34 mouse cellular contexts compared by ENCODE assay signal in the genomic region with DNA sequence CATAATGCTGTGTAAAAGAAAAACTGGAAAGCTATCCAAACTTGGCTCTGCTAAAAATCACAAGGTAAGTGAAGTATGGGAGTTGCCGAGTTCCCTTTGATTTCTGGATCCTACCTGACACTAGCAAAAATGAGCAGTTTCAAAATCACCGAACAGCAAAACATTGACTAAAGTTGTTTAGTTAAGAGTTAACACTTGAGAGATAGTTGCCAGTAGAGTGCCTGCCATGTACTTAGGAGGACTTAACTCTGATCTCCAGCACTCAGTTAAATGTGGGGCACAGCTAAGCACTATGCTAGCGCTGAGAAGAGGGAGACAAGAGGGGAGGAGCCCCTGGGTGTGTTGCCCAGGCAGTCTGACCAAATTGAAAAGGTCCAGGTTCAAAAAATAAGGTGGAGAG. TPM values are rescaled to one million over a fixed set of nuclear protein-coding genes. Genes with fewer than 3 reads are reported as not detected.
DNase-seq lines count a peak whose midpoint lies in the region; ATAC-seq and TF ChIP-seq lines count a peak whose summit lies in the region.
"Had no signal": no experiment of that assay in that cellular context is flagged by ENCODE, and none has a peak within 500 bp of the region (broad histone marks: within the 10 kb centered on the region; RNA-seq: fewer than 3 reads in every experiment).

No protein-coding gene starts in this region.

- TF ChIP-seq CTCF in liver, postnatal 0 days (IDR thresholded peaks at IDR 0.05; ENCODE audit: low read depth): no peak

- H3K9ac ChIP-seq in kidney, embryonic 15.5 days: no peak overlapping the region
- no peak overlapping the region; the same call in 1 of the 2 replicates for H3K9ac ChIP-seq in liver, postnatal 0 days (replicated peaks)
- H3K9ac ChIP-seq in liver, embryonic 12.5 days: no peak overlapping the region
- H3K9ac ChIP-seq: embryonic facial prominence, embryonic 12.5 days; embryonic facial prominence, embryonic 15.5 days; forebrain, postnatal 0 days; hindbrain, embryonic 12.5 days had no signal

- ATAC-seq in kidney, embryonic 15.5 days (replicated peaks; ENCODE audit: low FRiP score): no peak
- no peak for ATAC-seq in liver, postnatal 0 days
- ATAC-seq in liver, embryonic 12.5 days: no peak
- ATAC-seq: forebrain, embryonic 14.5 days; forebrain, postnatal 0 days; Patski had no signal

- TF ChIP-seq EP300 in liver, postnatal 0 days (IDR thresholded peaks at IDR 0.05; ENCODE audit: low read depth): no peak

- peaks cover 9% of the 10 kb centered on the region for H3K27me3 ChIP-seq in kidney, embryonic 15.5 days
- no peaks in the 10 kb centered on the region for H3K27me3 ChIP-seq in liver, postnatal 0 days (ENCODE audit: insufficient read depth, low read length)
- H3K27me3 ChIP-seq in liver, embryonic 12.5 days (replicated peaks): peaks cover 21% of the 10 kb centered on the region
- H3K27me3 ChIP-seq: embryonic facial prominence, embryonic 15.5 days; Patski had no signal

- H3K4me2 ChIP-seq in kidney, embryonic 15.5 days: no peak overlapping the region
- H3K4me2 ChIP-seq in liver, postnatal 0 days (ENCODE audit: low read depth, low read length): peak overlapping the region; percentile 38
- H3K4me2 ChIP-seq in liver, embryonic 12.5 days: no peak overlapping the region
- H3K4me2 ChIP-seq: embryonic facial prominence, embryonic 12.5 days; embryonic facial prominence, embryonic 15.5 days; heart, embryonic 11.5 days; hindbrain, embryonic 12.5 days had no signal

- peak; percentile 28 for DNase-seq in kidney, adult 11 months
- DNase-seq in kidney, postnatal 14 days: no peak
- DNase-seq in kidney, adult 8-10 months: peak; percentile 56 to 61
- DNase-seq in liver, postnatal 0 days: no peak
- no peak for DNase-seq in adrenal gland, postnatal 25 days
- no peak for DNase-seq in spleen, adult 18-20 months
- DNase-seq: adrenal gland, postnatal 10 days; cerebellum, adult 11 months; cerebellum, adult 2 months; cerebellum, adult 9-11 months; cerebellum, postnatal 25 days; forebrain, postnatal 0 days; gastrocnemius, adult 2 months; gastrocnemius, postnatal 14 days; heart, adult 11 months had no signal

- no peak overlapping the region for H3K4me3 ChIP-seq in kidney, embryonic 15.5 days (replicated peaks)
- H3K4me3 ChIP-seq in liver, postnatal 0 days (ENCODE audit: low read depth, low read length): no peak overlapping the region
- no peak overlapping the region for H3K4me3 ChIP-seq in liver, embryonic 12.5 days
- H3K4me3 ChIP-seq: embryonic facial prominence, embryonic 12.5 days; embryonic facial prominence, embryonic 15.5 days; gastrocnemius, adult 2 months; hindbrain, embryonic 12.5 days had no signal

- H3K27ac ChIP-seq in kidney, embryonic 15.5 days: no peak overlapping the region
- peak overlapping the region; percentile 62; the same call in 1 of the 2 replicates for H3K27ac ChIP-seq in liver, postnatal 0 days (ENCODE audit: low read depth)
- H3K27ac ChIP-seq in liver, embryonic 12.5 days: no peak overlapping the region
- H3K27ac ChIP-seq: embryonic facial prominence, embryonic 12.5 days; embryonic facial prominence, embryonic 15.5 days; gastrocnemius, adult 2 months; hindbrain, embryonic 12.5 days had no signal

- no peaks in the 10 kb centered on the region for H3K9me3 ChIP-seq in kidney, embryonic 15.5 days (replicated peaks)
- H3K9me3 ChIP-seq in liver, postnatal 0 days (ENCODE audit: low read length): no peaks in the 10 kb centered on the region
- H3K9me3 ChIP-seq in liver, embryonic 12.5 days (replicated peaks): no peaks in the 10 kb centered on the region
- H3K9me3 ChIP-seq: embryonic facial prominence, embryonic 12.5 days; embryonic facial prominence, embryonic 15.5 days; hindbrain, embryonic 12.5 days had no signal

- 64% methylated on average over 3 of the region's 3 CpGs for WGBS in kidney, embryonic 15.5 days
- 44% methylated on average over 3 of the region's 3 CpGs for WGBS in liver, postnatal 0 days (ENCODE audit: insufficient replicate concordance)
- WGBS in liver, embryonic 12.5 days (ENCODE audit: insufficient replicate concordance): 52% methylated on average over 3 of the region's 3 CpGs

- peaks cover 8% of the 10 kb centered on the region for H3K4me1 ChIP-seq in kidney, embryonic 15.5 days
- H3K4me1 ChIP-seq in liver, postnatal 0 days (ENCODE audit: insufficient read depth): peaks cover 6% of the 10 kb centered on the region; the same call in 1 of the 2 replicates
- peaks cover 11% of the 10 kb centered on the region; the same call in 1 of the 2 replicates for H3K4me1 ChIP-seq in liver, embryonic 12.5 days
- H3K4me1 ChIP-seq: embryonic facial prominence, embryonic 12.5 days had no signal

- H3K36me3 ChIP-seq in kidney, embryonic 15.5 days: no peaks in the 10 kb centered on the region
- no peaks in the 10 kb centered on the region for H3K36me3 ChIP-seq in liver, postnatal 0 days (replicated peaks; ENCODE audit: insufficient read depth, low read length)
- H3K36me3 ChIP-seq in liver, embryonic 12.5 days: no peaks in the 10 kb centered on the region
- H3K36me3 ChIP-seq: embryonic facial prominence, embryonic 12.5 days; embryonic facial prominence, embryonic 15.5 days; hindbrain, embryonic 12.5 days had no signal

RNA-seq across cellular contexts. Expression of a gene that starts 1.1 kb away (rescaled TPM):
- 0.23 and 0.27 TPM in 2 replicates for polyA plus RNA-seq in kidney, embryonic 15.5 days (2015; fragmentation: Nextera tagmentation; extraction: Ambion mirVana)
- polyA plus RNA-seq in liver, postnatal 0 days (2015; fragmentation: Nextera tagmentation; extraction: Ambion mirVana): 248 and 262 TPM in 2 replicates
- 0.57 and 0.68 TPM in 2 replicates for polyA plus RNA-seq in liver, embryonic 12.5 days (2016; fragmentation: Nextera tagmentation; extraction: Ambion mirVana)
- total RNA-seq in adrenal gland, postnatal 25 days (2021): 1.3 TPM in 1 of 2 replicates, not detected in the other
- total RNA-seq: adrenal gland, adult 18-20 months; common myeloid progenitor, adult 5-6 weeks; ES-E14; gastrocnemius, adult 2 months; gastrocnemius, postnatal 14 days; heart, adult 8-10 months; heart, postnatal 25 days; hematopoietic stem cell, adult 5-6 weeks had no signal
- polyA plus RNA-seq: embryonic facial prominence, embryonic 15.5 days; forebrain, embryonic 11.5 days; forebrain, embryonic 14.5 days; heart, embryonic 14.5 days; heart, postnatal 0 days; hindbrain, embryonic 12.5 days had no signal

RNA-seq across cellular contexts. Expression of a gene that starts 34.4 kb away (rescaled TPM):
- polyA plus RNA-seq in kidney, embryonic 15.5 days (2015; fragmentation: Nextera tagmentation; extraction: Ambion mirVana): 11.5 and 12.6 TPM in 2 replicates
- 6.0 and 6.5 TPM in 2 replicates for polyA plus RNA-seq in liver, postnatal 0 days (2015; fragmentation: Nextera tagmentation; extraction: Ambion mirVana)
- polyA plus RNA-seq in liver, embryonic 12.5 days (2016; fragmentation: Nextera tagmentation; extraction: Ambion mirVana): 0.33 TPM in 1 of 2 replicates, not detected in the other
- total RNA-seq in adrenal gland, postnatal 25 days (2021): not detected in 2 replicates
- total RNA-seq: common myeloid progenitor, adult 5-6 weeks; forebrain, postnatal 0 days; gastrocnemius, adult 2 months; gastrocnemius, postnatal 4 days; heart, adult 8-10 months; heart, postnatal 25 days; hematopoietic stem cell, adult 5-6 weeks had no signal
- polyA plus RNA-seq: embryonic facial prominence, embryonic 12.5 days; embryonic facial prominence, embryonic 15.5 days; forebrain, embryonic 11.5 days; forebrain, embryonic 14.5 days; forebrain, postnatal 0 days; frontal cortex, adult 2 months; heart, embryonic 11.5 days; heart, embryonic 14.5 days; heart, postnatal 0 days; hindbrain, embryonic 12.5 days had no signal

RNA-seq across cellular contexts. Expression of a gene that starts 53.1 kb away (rescaled TPM):
- 25.3 and 26.3 TPM in 2 replicates for polyA plus RNA-seq in kidney, embryonic 15.5 days (2015; fragmentation: Nextera tagmentation; extraction: Ambion mirVana)
- polyA plus RNA-seq in liver, postnatal 0 days (2015; fragmentation: Nextera tagmentation; extraction: Ambion mirVana): 14.4 and 15.4 TPM in 2 replicates
- polyA plus RNA-seq in liver, embryonic 12.5 days (2016; fragmentation: Nextera tagmentation; extraction: Ambion mirVana): 34.1 and 35.4 TPM in 2 replicates
- 6.3 and 6.7 TPM in 2 replicates for total RNA-seq in adrenal gland, postnatal 25 days (2021)

Comparison
In these comparisons a context has a peak if more than half of its experiments do, and no peak if none do; other contexts are left out.
1. DNase-seq: peak in kidney, adult 11 months (single experiment) and kidney, adult 8-10 months (2 of 2); none in kidney, postnatal 14 days (single experiment), liver, postnatal 0 days (single experiment), adrenal gland, postnatal 25 days (single experiment) and spleen, adult 18-20 months (0 of 2).
2. RNA of a gene that starts 1.1 kb away (polyA plus RNA-seq): 248 to 262 TPM in liver, postnatal 0 days; 0.57 to 0.68 TPM in liver, embryonic 12.5 days and 0.23 to 0.27 TPM in kidney, embryonic 15.5 days; every median in the first group is over 100 times any median in the second.